Mouse (Mus musculus) lung, postnatal 0 days (tissue): ENCODE measurements around the gene S1pr1. TPM values are rescaled to one million over a fixed set of nuclear protein-coding genes. Genes with fewer than 3 reads are reported as not detected.

Source experiments
- ATAC-seq: fragments of 200-750 bp; cut with Nextera tagmentation; 2 replicates; pipeline ENCODE4 v1.8.0; 2017; ENCODE audit warnings: moderate library complexity
- DNase-seq: peaks from one replicate; pipeline ENCODE4 v3.0.0-alpha.2; 2016; ENCODE audit warnings: low spot score
- H3K27ac ChIP-seq: fragments of 300-500 bp; sonication (generic); 2 replicates; pipeline ENCODE4 v1.5.1; 2014; ENCODE audit warnings: antibody characterized with exemption, mild to moderate bottlenecking, low read length, mixed read lengths
- H3K27me3 ChIP-seq: fragments of 300-500 bp; sonication (generic); replicated peaks from 2 replicates; pipeline ENCODE4 v1.6.1; 2014; ENCODE audit warnings: low read length, mixed read lengths; ENCODE audit not compliant: insufficient read depth
- H3K36me3 ChIP-seq: fragments of 300-500 bp; sonication (generic); 2 replicates; pipeline ENCODE4 v1.6.1; 2014; ENCODE audit warnings: low read length, mixed read lengths; ENCODE audit not compliant: insufficient read depth
- H3K4me1 ChIP-seq: fragments of 300-500 bp; sonication (generic); 2 replicates; pipeline ENCODE4 v1.6.1; 2014; ENCODE audit warnings: antibody characterized with exemption, low read depth, low read length, mixed read lengths; ENCODE audit not compliant: insufficient read depth
- H3K4me2 ChIP-seq: fragments of 300-500 bp; sonication (generic); replicated peaks from 2 replicates; pipeline ENCODE4 v1.6.1; 2014; ENCODE audit warnings: low read depth, mild to moderate bottlenecking, low read length, moderate library complexity, mixed read lengths
- H3K4me3 ChIP-seq: fragments of 300-500 bp; sonication (generic); 2 replicates; pipeline ENCODE4 v1.5.1; 2014; ENCODE audit warnings: low read depth, low read length
- H3K9ac ChIP-seq: fragments of 300-500 bp; sonication (generic); replicated peaks from 2 replicates; pipeline ENCODE4 v1.6.1; 2014; ENCODE audit warnings: low read depth, mild to moderate bottlenecking
- H3K9me3 ChIP-seq: fragments of 300-500 bp; sonication (generic); 2 replicates; pipeline ENCODE4 v1.6.1; 2016; ENCODE audit warnings: low read length, mixed read lengths
- CTCF ChIP-seq: IDR thresholded peaks from 2 replicates; pipeline ENCODE4 v1.5.1; 2016; ENCODE audit warnings: antibody characterized with exemption, mild to moderate bottlenecking
- EP300 ChIP-seq: IDR thresholded peaks from 2 replicates; pipeline ENCODE4 v1.6.1; 2016; ENCODE audit warnings: antibody characterized with exemption, mild to moderate bottlenecking, control low read depth
- WGBS: fragments of 180-500 bp; shearing (Covaris S2); extraction: QIAGEN DNeasy Blood & Tissue Kit; methylation state at CpG from one replicate; pipeline ENCODE4 v1.1.7; 2014; 5-methylcytosine and 5-hydroxymethylcytosine counted together
- polyA plus RNA-seq: library from polyadenylated mRNA; unstranded; fragments of >200 nt; fragmentation: Nextera tagmentation; extraction: Ambion mirVana; gene quantifications from 2 replicates; pipeline ENCODE4 v1.2.1, GENCODE M21; 2015

S1pr1 gene
- polyA plus RNA-seq, 1 experiment from 2014 or later: 100 TPM

DNA sequence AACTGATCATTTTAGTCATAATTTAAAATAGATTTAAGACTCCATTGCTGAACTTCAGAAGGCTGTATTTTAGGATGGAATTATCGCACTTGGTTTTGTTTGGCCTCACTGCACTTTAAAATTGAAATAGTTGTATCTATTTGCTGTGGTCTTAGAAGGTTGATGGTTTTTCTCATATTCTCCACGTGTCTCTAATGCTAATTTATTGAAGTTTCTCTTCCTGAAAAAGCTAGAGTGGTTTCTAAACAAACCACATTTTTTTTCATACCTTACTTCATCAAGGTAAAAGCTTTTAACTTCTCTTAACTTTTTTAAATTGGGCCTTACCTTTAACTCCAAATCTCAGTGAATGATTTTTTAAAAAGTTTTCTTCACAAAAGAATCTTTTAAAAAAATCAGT, 4.8 kb downstream of the S1pr1 start:
- no peak overlapping the region for H3K4me3 ChIP-seq
- ATAC-seq (no peak), DNase-seq (no peak)
- H3K4me1 ChIP-seq: no peaks in the 10 kb centered on the region
- no peak for TF ChIP-seq CTCF
- TF ChIP-seq EP300: no peak
- H3K4me2 ChIP-seq: peak overlapping the region; percentile 3; the same call in 1 of the 2 replicates
- peaks cover 6% of the 10 kb centered on the region; the same call in 1 of the 2 replicates for H3K36me3 ChIP-seq
- H3K9me3 ChIP-seq: no peaks in the 10 kb centered on the region
- 0 out of 2 replicates have a peak overlapping the region, but pooled peaks have one; percentile 57 for H3K27ac ChIP-seq
- H3K9ac ChIP-seq: no peak overlapping the region
- H3K27me3 ChIP-seq: no peaks in the 10 kb centered on the region
- WGBS: 63% methylated on average over 2 of the region's 2 CpGs

DNA sequence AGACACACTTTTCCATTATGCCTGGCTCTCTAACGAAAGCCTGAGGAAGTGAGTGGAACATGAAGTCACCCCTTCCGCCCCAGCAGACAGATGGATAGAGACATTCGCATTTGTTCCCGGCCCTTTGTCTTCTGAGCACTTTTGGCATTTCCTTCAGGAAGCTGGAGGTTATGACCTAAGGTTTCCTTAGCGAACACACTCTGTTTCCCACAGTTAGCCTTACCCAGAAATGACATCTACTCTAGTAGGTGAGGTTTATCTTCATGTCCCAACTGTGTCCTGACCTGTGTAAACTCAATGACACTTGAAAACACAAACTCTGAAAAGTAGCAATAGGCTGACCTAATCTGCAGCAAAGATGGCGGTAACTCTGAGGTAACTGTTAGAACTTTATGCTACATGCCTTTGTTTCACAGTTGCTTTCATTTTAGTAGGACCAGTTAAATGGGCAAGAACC, 5.7 kb downstream of the S1pr1 start:
- Histone ChIP-seq H3K4me2 (peak overlapping the region; percentile 3; the same call in 1 of the 2 replicates), H3K36me3 (peaks cover 6% of the 10 kb centered on the region; the same call in 1 of the 2 replicates), H3K4me1 (no peaks in the 10 kb centered on the region), H3K27me3 (no peaks in the 10 kb centered on the region), H3K9me3 (no peaks in the 10 kb centered on the region), H3K4me3 (no peak overlapping the region), H3K27ac (peak overlapping the region; percentile 59), H3K9ac (no peak overlapping the region)
- ATAC-seq (peak; percentile 83), DNase-seq (peak; percentile 78)
- no peak for TF ChIP-seq CTCF
- TF ChIP-seq EP300: peak; percentile 99
- WGBS: 51% methylated on average over 6 of the region's 6 CpGs

DNA sequence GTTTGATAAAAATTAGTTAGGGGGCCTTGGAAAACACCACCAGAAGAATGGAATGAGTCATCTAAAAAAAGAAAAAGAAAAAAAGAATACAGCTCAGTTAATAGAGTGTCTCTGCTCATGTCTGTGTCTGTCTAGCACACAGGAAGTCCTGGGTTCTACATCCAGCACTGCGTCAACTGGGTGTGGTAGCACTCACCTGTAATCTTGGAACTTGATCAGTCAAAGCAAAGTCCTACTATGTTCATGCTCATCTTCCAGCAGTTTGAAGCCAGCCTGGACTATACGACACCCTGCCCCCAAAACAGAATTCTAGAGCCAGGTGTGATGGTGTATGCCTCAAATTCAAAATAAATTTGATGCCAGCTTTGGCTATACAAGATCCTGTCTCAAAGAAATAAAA, 8.1 kb downstream of the S1pr1 start:
- H3K4me1 ChIP-seq: no peaks in the 10 kb centered on the region
- TF ChIP-seq CTCF (no peak), EP300 (no peak)
- no peaks in the 10 kb centered on the region for H3K36me3 ChIP-seq
- H3K27me3 ChIP-seq: no peaks in the 10 kb centered on the region
- no peak overlapping the region for H3K9ac ChIP-seq
- no peak overlapping the region for H3K4me2 ChIP-seq
- H3K9me3 ChIP-seq: no peaks in the 10 kb centered on the region
- ATAC-seq (no peak), DNase-seq (no peak)
- H3K4me3 ChIP-seq: no peak overlapping the region
- no peak overlapping the region for H3K27ac ChIP-seq
- WGBS: 88% methylated on average over 2 of the region's 2 CpGs

DNA sequence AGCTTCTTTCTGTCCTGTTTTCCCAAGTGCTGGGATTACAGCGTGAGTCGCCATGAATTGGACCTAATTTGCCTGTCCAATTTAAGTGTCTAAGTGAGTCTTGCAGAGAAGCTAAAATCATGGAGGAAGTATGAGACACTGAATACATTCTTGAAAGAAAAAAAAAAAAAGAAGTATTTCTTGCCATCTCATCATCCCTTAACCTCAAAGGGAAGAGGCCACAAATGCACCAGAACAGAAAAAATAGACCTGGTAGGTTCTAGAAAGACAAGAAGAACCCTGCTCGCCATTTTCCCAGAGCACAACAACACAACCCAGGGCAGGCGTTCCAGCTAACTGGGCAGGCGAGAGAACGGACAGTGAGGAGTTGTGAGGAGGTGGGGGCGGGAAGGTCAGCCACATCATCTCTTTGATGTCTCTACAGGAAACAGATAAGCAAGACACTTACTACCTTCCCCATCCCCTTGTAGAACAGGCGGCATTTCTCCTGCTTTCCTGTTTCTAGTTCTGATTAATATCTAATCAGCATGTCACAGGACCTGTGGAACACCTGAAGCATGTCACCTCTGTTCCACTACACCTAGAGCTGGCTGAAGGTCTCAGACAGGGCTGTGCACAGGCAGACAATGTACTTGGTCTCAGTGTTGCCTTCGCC, 10.5 kb downstream of the S1pr1 start:
- no peak for DNase-seq
- Histone ChIP-seq H3K27me3 (no peaks in the 10 kb centered on the region), H3K9me3 (no peaks in the 10 kb centered on the region), H3K36me3 (no peaks in the 10 kb centered on the region), H3K27ac (no peak overlapping the region), H3K4me3 (no peak overlapping the region), H3K9ac (no peak overlapping the region), H3K4me1 (no peaks in the 10 kb centered on the region), H3K4me2 (no peak overlapping the region)
- no peak for TF ChIP-seq EP300
- TF ChIP-seq CTCF: no peak
- 63% methylated on average over 9 of the region's 9 CpGs for WGBS
- no peak for ATAC-seq

DNA sequence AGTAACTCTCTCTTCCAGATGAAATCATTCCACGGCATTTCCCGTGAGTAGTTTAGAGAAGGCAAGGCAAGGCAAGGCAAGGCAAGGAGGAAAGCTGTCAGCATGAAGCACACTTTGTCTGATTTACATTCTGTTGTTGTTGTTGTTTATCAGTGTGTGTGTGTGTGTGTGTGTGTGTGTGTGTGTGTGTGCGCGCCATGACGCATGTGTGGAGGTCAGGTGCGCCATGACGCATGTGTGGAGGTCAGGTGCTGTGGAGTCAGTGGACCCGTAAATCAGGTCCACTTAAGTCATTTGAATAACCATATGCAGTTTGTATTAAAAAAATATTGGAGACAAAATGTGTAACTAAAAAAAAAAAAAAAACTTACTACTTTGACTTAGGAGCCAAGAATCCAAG, 11.2 kb downstream of the S1pr1 start:
- H3K27me3 ChIP-seq: no peaks in the 10 kb centered on the region
- no peak overlapping the region for H3K4me2 ChIP-seq
- ATAC-seq (no peak), DNase-seq (no peak)
- no peaks in the 10 kb centered on the region for H3K36me3 ChIP-seq
- no peak overlapping the region for H3K9ac ChIP-seq
- TF ChIP-seq CTCF: no peak
- TF ChIP-seq EP300: no peak
- H3K4me3 ChIP-seq: no peak overlapping the region
- 93% methylated on average over 8 of the region's 8 CpGs for WGBS
- H3K4me1 ChIP-seq: no peaks in the 10 kb centered on the region
- no peak overlapping the region for H3K27ac ChIP-seq
- H3K9me3 ChIP-seq: no peaks in the 10 kb centered on the region

DNA sequence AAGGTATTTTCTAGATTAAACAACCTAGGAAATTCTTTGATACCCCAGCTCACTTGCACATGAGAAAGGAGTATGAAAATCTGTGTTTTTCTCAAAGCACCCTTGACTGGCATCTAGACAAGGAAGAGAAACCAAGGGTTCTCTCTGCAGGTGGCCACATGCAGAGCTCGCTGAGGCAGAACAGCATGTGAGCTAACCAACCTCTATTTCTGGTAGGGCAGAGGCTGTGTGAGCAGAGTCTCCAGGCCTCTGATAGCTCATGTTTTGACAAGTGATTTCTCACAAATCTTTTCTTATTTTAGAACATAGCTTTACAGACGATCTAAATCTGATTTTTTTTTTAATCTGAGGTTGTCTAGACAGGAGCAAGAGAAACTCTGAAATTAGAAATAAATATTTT, 12.8 kb downstream of the S1pr1 start:
- Histone ChIP-seq H3K9me3 (no peaks in the 10 kb centered on the region), H3K4me1 (no peaks in the 10 kb centered on the region), H3K9ac (no peak overlapping the region), H3K4me3 (no peak overlapping the region), H3K27ac (no peak overlapping the region), H3K36me3 (no peaks in the 10 kb centered on the region), H3K27me3 (no peaks in the 10 kb centered on the region), H3K4me2 (no peak overlapping the region)
- no peak for ATAC-seq
- no peak for TF ChIP-seq EP300
- TF ChIP-seq CTCF: no peak
- 60% methylated on average over 2 of the region's 2 CpGs for WGBS
- no peak for DNase-seq
